Mouse (Mus musculus): ENCODE measurements at regions not wholly inside any gene's neighbourhood (a gene's known extent, or its start where the extent isn't known, plus 50 kb on each side); places are given as distances from the start of the nearest gene placed in this dataset.
"Not testable (repeated sequence)": the region's sequence is repeated elsewhere in the genome, so short reads cannot be mapped to it uniquely, and the experiment has no call there.

DNA sequence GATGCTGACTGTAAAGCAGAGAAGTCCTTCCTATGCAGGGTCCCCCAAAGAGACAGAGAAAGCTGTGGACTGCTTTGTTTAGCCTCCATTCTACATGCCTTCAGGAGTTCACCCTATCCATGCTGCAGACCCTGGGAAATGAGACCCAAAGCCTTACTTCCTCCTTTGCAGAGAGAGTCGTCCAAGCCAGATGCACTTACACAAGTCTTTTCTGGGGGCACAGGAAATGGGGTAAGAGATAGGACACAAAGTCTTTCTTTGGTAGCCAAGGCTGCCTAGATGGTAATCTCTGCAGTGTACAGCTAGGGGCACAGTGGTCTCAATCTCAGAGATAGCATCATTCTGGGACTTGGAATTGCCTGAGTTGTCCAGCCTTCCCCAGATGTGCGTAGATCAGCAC lies 448.1 kb upstream of the Smim15 start:
- no peak for DNase-seq (ENCODE audit: low spot score in 2 of 2)

DNA sequence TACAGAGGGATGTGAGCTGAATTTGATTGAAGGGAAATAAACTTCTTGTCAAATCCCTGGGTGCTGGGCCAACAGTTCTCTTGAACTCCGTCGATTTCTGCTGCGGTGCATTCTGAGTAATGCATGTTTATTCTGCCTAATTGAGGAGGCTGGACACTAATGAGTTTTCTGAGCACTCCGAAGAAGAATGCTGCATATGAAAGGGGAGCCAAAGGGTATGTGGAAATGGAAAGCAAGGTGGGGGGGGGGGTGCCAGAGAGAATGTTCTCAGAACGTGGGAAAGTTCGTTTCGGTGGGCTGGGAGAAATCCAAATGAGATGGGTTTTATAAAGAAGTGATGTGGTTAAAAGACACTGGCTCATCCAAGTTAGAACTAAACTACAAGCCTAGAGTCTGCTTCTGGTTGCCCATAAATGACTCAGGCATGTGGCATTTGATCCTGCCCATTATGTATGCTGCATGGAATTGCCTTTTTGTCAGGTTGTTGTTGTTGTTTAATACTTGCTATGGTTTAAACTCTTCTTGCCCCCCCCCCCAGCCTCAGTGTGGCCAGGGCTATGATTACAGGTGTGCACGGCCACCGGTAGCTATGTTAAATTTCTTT lies 455.7 kb upstream of the Smim15 start:
- DNase-seq (ENCODE audit: low spot score in 2 of 2) = no peak

GRCm38 (mm10) chr13:107587678-107588077 lies 456.6 kb upstream of the Smim15 start:
- DNase-seq (ENCODE audit: low spot score in 2 of 2) = no peak

DNA sequence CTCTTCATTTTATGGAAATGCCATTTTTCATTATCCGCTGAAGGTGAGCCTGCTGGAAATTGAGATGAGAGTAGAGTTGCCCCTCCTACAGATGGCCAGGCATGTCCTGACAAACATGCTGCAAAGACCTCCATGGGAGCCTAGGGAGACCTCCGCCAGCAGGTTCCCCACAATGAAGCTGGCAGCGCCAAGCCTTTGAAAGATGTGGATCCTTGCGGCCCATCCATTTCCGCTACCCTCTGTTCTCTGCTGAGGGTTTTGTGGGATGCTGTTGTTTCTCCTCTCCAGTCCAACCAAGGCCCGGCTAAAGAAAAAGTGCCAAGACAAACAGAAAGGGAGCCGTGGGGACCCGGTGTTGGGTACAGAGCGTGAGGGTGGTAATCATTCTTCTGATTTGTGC lies 458.3 kb upstream of the Smim15 start:
- no peak for DNase-seq (ENCODE audit: low spot score in 2 of 2)

- no peak for DNase-seq (ENCODE audit: low spot score in 2 of 2)
Measured at GRCm38 (mm10) chr13:107585353-107585752, 458.9 kb upstream of the Smim15 start.

DNA sequence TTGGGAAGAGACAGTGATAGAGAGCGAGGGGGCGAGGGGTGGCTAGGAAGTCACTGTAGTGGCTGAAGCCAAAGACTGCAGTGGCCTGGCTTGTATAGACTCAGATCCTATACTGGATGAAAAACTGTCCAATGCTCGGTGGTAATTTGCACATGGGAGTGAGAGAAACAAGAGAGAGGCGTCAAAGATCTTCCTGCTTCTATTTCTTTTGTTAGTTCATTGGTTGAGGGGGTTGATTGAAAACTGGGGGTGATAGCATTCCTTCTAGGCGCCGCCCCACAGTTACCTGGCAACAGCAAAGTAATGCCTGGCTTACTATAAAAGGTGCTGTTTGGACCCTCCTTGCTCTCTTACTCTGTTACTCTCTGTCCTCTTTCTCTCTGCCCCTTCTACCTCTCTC lies 465.3 kb upstream of the Smim15 start:
- DNase-seq (ENCODE audit: low spot score in 2 of 2) = no peak

DNA sequence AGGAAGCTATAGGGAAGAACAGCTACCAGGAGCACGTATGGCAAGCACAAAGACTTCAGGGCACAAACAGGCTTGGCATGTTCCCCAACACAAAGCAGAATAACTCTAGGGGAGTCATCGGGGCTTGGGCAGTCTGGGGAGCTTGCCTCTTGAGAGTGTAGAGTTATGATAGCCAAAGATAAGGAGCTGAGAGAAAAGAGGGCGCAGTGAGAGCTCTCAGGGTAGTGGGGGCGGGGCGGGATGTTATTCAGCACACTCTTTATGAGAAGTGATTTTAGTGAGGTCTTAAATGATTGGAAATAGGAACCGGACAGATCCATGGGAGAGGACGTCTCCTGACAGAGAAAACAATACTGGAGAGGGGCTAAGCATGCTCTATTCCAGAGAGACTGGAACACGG lies 466.4 kb upstream of the Smim15 start:
- DNase-seq (ENCODE audit: low spot score in 2 of 2) = no peak

DNA sequence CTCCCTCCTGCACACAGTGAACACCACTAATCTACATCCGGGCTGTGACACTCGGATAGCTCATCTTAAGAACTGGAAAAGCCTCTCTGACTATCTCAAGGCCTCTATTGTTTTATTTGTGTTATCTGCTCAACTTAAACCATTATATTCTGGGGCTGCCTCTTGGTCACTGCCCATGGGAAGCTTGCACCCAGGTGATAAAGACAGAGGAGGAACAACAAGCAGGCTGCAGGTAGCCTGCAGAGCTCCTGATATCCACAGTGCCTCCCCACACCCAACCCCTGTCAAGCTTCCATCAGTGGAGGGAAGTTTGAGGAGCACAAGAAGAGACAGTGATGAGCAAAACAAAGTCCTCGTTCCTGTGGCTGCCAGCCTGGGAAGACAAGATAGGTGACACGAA lies 467.0 kb upstream of the Smim15 start:
- no peak for DNase-seq (ENCODE audit: low spot score in 2 of 2)

DNA sequence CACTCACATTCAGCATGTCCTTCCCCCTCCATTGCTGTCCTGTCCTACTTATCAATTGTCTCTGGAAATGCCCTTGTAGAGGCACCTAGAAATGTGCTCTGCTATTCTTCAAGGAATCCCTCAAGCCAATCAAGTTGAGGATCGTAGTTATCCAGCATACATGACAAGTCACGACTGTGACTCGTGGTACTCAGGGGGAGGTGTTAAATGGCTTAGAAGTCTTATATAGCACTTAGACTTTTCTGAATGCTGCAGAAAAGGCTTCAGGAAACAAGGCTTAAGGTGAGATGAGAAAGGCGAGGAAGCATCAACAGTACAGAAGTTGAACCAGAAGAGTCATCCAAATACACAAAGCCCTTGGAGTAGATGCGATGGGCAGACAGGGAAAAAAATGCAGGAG lies 467.5 kb upstream of the Smim15 start:
- DNase-seq (ENCODE audit: low spot score in 2 of 2) = no peak

DNA sequence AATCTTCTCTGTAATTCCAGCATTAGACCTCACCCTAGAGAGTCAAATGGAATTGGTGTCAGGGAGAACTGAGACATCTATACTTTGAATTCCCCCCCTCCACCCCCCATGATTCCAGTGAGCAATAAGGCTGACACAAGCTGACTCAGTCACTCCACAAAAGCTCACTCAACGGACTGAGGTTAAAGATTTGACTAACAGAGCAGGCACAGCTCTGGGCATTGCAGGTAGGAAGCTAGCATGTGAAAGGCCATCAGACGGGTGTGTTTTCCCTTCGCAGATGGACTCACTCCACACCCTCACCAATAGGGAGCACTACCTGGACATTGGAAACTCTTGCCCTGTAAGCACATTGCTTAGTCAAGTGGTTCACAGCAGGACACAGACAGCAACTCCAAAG lies 469.2 kb upstream of the Smim15 start:
- DNase-seq (ENCODE audit: low spot score in 2 of 2) = no peak

- DNase-seq (ENCODE audit: low spot score in 2 of 2) = no peak
Measured at GRCm38 (mm10) chr13:107573499-107574355, 470.5 kb upstream of the Smim15 start.

DNA sequence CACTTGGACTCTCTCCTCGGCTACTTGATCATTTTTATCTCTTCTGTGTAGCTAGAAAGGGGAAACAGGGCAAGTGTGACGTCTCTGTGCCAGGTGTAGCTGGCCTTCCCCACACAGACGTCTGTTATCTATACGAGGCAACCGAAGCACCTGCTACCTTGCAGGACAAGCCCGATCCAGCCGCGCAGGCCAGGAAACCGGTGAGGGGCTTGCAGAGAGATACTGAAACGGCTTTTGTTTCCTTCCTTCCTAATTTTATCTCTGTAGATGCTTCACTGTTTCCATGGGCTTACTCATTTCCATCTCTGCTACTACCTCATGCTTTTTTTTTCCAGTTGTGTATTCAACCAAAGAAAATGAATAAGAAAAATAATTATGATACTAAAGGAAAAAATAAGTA lies 472.7 kb upstream of the Smim15 start:
- DNase-seq (ENCODE audit: low spot score in 2 of 2) = no peak

GRCm38 (mm10) chr13:107569477-107569876 lies 474.8 kb upstream of the Smim15 start:
- DNase-seq (ENCODE audit: low spot score in 2 of 2) = no peak

GRCm38 (mm10) chr13:107568701-107569121 lies 475.5 kb upstream of the Smim15 start:
- no peak for DNase-seq (ENCODE audit: low spot score in 2 of 2)

DNA sequence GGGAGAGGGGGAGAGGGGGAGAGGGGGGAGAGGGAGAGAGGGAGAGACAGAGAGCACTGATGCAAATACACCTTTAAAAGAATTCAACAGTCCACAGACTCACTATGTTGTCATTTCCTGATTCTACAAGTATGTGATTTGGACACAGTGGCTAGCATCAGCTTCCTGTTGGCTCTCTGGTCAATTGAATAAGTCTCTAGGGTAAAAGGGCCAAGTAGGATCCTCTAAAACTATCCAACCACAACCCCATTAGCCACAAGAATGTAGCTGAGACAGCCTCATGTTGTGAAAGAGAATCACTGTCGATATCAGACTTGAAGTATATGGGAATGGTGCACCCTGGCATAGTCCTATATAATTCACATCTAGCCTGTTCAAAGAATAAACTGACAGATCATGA lies 481.8 kb upstream of the Smim15 start:
- no peak for DNase-seq (ENCODE audit: low spot score in 2 of 2)

DNA sequence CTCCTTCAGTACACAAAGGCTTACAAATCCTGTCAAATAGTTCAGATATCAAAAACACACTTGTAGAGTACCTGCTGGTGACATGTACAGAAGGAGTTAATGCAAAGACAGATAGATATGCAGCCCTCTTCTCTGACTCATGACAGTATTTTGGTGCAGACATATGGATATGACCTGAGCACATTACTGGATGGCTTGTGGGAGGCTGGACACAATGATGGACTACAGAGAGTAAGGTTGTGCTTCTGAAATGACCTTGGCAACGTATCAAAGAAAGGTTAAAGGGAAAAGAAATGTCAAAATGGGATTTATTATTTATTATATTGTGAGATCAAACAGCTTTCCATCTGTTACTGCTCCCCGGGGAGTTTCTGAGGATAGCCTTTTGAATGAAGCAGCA lies 482.7 kb upstream of the Smim15 start:
- no peak for DNase-seq (ENCODE audit: low spot score in 2 of 2)

- no peak for DNase-seq (ENCODE audit: low spot score in 2 of 2)
Measured at GRCm38 (mm10) chr13:107555958-107556357, 488.3 kb upstream of the Smim15 start.

- DNase-seq (ENCODE audit: low spot score in 2 of 2) = no peak
Measured at GRCm38 (mm10) chr13:107554091-107554490, 490.2 kb upstream of the Smim15 start.

- DNase-seq (ENCODE audit: low spot score in 2 of 2) = no peak
Measured at GRCm38 (mm10) chr13:107552165-107552564, 492.1 kb upstream of the Smim15 start.

- not testable (repeated sequence) for DNase-seq (ENCODE audit: low spot score in 2 of 2)
Measured at GRCm38 (mm10) chr13:107549995-107550394, 494.3 kb upstream of the Smim15 start.

GRCm38 (mm10) chr13:107547073-107547472 lies 497.2 kb upstream of the Smim15 start:
- no peak for DNase-seq (ENCODE audit: low spot score in 2 of 2)

DNA sequence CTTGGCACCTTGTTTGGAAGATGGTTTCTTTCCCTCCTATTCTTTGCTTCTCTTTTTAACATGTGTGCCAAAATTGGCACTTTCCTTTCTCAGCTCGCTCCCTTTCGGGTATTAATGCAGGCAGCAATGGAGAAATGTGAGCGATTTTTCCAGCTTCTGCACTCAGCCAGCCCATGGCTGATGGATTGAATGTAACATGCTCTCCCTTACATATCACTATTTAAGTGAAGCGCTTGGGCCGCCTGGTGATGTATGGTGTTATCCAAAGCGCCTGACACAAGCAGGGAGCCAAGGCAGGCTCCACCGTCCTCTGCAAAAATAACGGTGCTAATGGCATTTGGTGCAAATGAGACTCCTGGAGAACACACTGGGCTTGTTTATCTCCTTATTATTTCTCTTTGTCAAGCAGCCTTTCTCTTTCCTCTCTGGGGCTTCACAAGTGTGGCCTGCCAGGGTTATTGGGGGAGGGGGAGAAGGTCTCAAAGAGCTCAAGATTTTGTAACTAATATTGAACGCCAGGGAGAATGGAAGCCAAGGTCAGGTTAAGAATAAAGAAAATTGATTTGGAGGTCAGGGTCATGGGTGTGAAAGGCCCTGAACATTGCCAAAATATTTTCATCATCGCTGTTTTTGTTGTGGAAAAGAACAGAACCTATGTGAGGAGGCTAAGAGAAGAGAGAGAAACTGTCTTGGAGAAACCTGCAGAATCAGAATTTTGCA lies 497.9 kb upstream of the Smim15 start:
- no peak for DNase-seq (ENCODE audit: low spot score in 2 of 2)

- DNase-seq (ENCODE audit: low spot score in 2 of 2) = no peak
Measured at GRCm38 (mm10) chr13:107541635-107541955, 502.7 kb upstream of the Smim15 start.
